ENCODE assay signal across 8 mouse cellular contexts in genomic region chr12:112449828-112450180, GRCm38 (mm10). TPM values are rescaled to one million over a fixed set of nuclear protein-coding genes. Genes with fewer than 3 reads are reported as not detected.
DNase-seq lines count a peak whose midpoint lies in the region; ATAC-seq lines count a peak whose summit lies in the region.
"Had no signal": no experiment of that assay in that cellular context is flagged by ENCODE, and none has a peak within 500 bp of the region (broad histone marks: within the 10 kb centered on the region; RNA-seq: fewer than 3 reads in every experiment).

No protein-coding gene starts in this region.

- intact Hi-C loops in heart, postnatal 10 days (cut with DNase I) = loop anchor here (5.0 kb wide), 1 partner anchor 303 kb away; the partner anchor contains the start of gene Kif26a

- no peaks in the 10 kb centered on the region for H3K36me3 ChIP-seq in midbrain, embryonic 12.5 days

- H3K27ac ChIP-seq in midbrain, embryonic 12.5 days (replicated peaks) = 0 out of 2 replicates have a peak overlapping the region, but pooled peaks have one; percentile 10
- H3K27ac ChIP-seq: liver, embryonic 14.5 days had no signal

- H3K9me3 ChIP-seq in midbrain, embryonic 12.5 days = peaks cover 11% of the 10 kb centered on the region; the same call in 1 of the 2 replicates

- 61% methylated on average over 8 of the region's 8 CpGs for WGBS in midbrain, embryonic 12.5 days

- H3K4me3 ChIP-seq in midbrain, embryonic 12.5 days = no peak overlapping the region

- H3K4me1 ChIP-seq in midbrain, embryonic 12.5 days = peaks cover 14% of the 10 kb centered on the region; the same call in 1 of the 2 replicates

- peak; percentile 49 to 62 for DNase-seq in cerebellum, postnatal 25 days
- peak; percentile 38 to 46 for DNase-seq in heart, postnatal 10 days
- DNase-seq in embryo, embryonic 10.5 days (ENCODE audit: low spot score) = no peak
- no peak for DNase-seq in T-cell, adult 2 months (ENCODE audit: low spot score)
- no peak for DNase-seq in yolk sac, embryonic 10.5 days (ENCODE audit: low spot score)

- no peak overlapping the region for H3K9ac ChIP-seq in midbrain, embryonic 12.5 days (replicated peaks)
- H3K9ac ChIP-seq: liver, embryonic 14.5 days had no signal

- peaks cover 19% of the 10 kb centered on the region for H3K27me3 ChIP-seq in midbrain, embryonic 12.5 days

- peak; percentile 17 for ATAC-seq in activated CD4-positive, CD25-positive, alpha-beta regulatory T cell, adult 4 months
- no peak for ATAC-seq in midbrain, embryonic 12.5 days (ENCODE audit: low FRiP score, low read depth)

- H3K4me2 ChIP-seq in midbrain, embryonic 12.5 days (replicated peaks) = no peak overlapping the region

RNA-seq across cellular contexts. Expression of gene A530016L24Rik, which starts 39.4 kb away (rescaled TPM):
- not detected for polyA plus RNA-seq in activated CD4-positive, CD25-positive, alpha-beta regulatory T cell, adult 4 months (2017; shearing (Covaris generic))
- 10 to 100 TPM; 16.5 to 18.5 TPM for total RNA-seq in heart, postnatal 10 days (2021)
- polyA plus RNA-seq in midbrain, embryonic 12.5 days (2016; fragmentation: Nextera tagmentation; extraction: Ambion mirVana) = not detected in 2 replicates

Comparison
In these comparisons a context has a peak if more than half of its experiments do, and no peak if none do; other contexts are left out.
1. DNase-seq: peak in cerebellum, postnatal 25 days (2 of 2) and heart, postnatal 10 days (2 of 2); none in embryo, embryonic 10.5 days (single experiment), T-cell, adult 2 months (single experiment) and yolk sac, embryonic 10.5 days (single experiment).